Mouse (Mus musculus): Measurements from ENCODE around the gene Dmac1.
"Not testable (repeated sequence)": the region's sequence is repeated elsewhere in the genome, so short reads cannot be mapped to it uniquely, and the experiment has no call there.

GRCm38 (mm10) chr4:75234602-75235001, 43.5 kb downstream of the Dmac1 start:
- not testable (repeated sequence) for TF ChIP-seq CTCF (IDR thresholded peaks at IDR 0.05; ENCODE audit: borderline replicate concordance, insufficient read depth, low read depth, low read length); POLR2A (IDR thresholded peaks at IDR 0.05; ENCODE audit: borderline replicate concordance, insufficient read depth, low read length)

All from cerebellum, adult 2 months (tissue).